Mouse (Mus musculus) neural tube, embryonic 14.5 days (tissue): ENCODE measurements at regions not wholly inside any gene's neighbourhood (a gene's known extent, or its start where the extent isn't known, plus 50 kb on each side); places are given as distances from the start of the nearest gene placed in this dataset.

Experiments
- ATAC-seq: fragments of 200-750 bp; cut with Nextera tagmentation; 2 replicates; pipeline ENCODE4 v1.8.0; 2017; ENCODE audit warnings: low read depth, mild to moderate bottlenecking, moderate TSS enrichment, moderate library complexity
- H3K27ac ChIP-seq: fragments of 300-500 bp; sonication (generic); 2 replicates; pipeline ENCODE4 v1.5.1; 2014; ENCODE audit warnings: low read depth, mild to moderate bottlenecking, control low read depth, low read length, moderate library complexity, mixed read lengths
- H3K27me3 ChIP-seq: fragments of 300-500 bp; sonication (generic); 2 replicates; pipeline ENCODE4 v1.6.1; 2014; ENCODE audit warnings: low read length; ENCODE audit not compliant: control insufficient read depth, insufficient read depth
- H3K36me3 ChIP-seq: fragments of 300-500 bp; sonication (generic); 2 replicates; pipeline ENCODE4 v1.6.1; 2014; ENCODE audit warnings: low read length, mixed read lengths; ENCODE audit not compliant: control insufficient read depth, insufficient read depth
- H3K4me1 ChIP-seq: fragments of 300-500 bp; sonication (generic); 2 replicates; pipeline ENCODE4 v1.6.1; 2014; ENCODE audit warnings: low read length; ENCODE audit not compliant: control insufficient read depth, insufficient read depth
- H3K4me2 ChIP-seq: fragments of 300-500 bp; sonication (generic); 2 replicates; pipeline ENCODE4 v1.6.1; 2014; ENCODE audit warnings: mild to moderate bottlenecking, low read depth, low read length, control low read depth
- H3K4me3 ChIP-seq: fragments of 300-500 bp; sonication (generic); 2 replicates; pipeline ENCODE4 v1.5.1; 2014; ENCODE audit warnings: low read depth, low read length, control low read depth, mixed read lengths
- H3K9ac ChIP-seq: fragments of 300-500 bp; sonication (generic); replicated peaks from 2 replicates; pipeline ENCODE4 v1.6.1; 2014; ENCODE audit warnings: low read depth, mild to moderate bottlenecking, control low read depth, low read length, mixed read lengths
- H3K9me3 ChIP-seq: fragments of 300-500 bp; sonication (generic); 2 replicates; pipeline ENCODE4 v1.6.1; 2016; ENCODE audit warnings: low read length; ENCODE audit not compliant: control insufficient read depth
- WGBS: fragments of 180-500 bp; shearing (Covaris S2); extraction: QIAGEN DNeasy Blood & Tissue Kit; methylation state at CpG from one replicate; pipeline ENCODE4 v1.1.7; 2014; 5-methylcytosine and 5-hydroxymethylcytosine counted together

DNA sequence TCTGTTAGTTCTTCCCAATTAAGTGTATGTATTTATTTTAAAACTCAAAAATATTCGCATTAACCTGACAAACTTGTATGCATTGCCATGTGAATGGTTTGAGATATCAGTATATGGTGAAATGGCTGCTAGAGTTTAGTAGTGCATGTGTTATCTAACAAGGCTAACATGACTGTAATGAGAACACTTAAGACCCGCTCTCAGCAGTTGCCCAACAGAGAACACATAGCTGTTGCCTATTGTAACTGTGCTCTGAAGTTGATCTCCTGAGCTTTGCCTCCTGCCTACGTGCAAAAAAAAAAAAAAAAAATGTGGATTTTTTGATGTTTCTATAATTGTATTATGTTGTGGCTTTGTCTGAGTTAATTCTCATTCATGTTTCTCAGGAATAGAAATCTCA lies 897.2 kb downstream of the Efnb2 start:
- Histone ChIP-seq H3K4me3 (no peak overlapping the region), H3K36me3 (no peaks in the 10 kb centered on the region), H3K9me3 (no peaks in the 10 kb centered on the region), H3K9ac (no peak overlapping the region), H3K27ac (no peak overlapping the region), H3K27me3 (no peaks in the 10 kb centered on the region), H3K4me1 (no peaks in the 10 kb centered on the region), H3K4me2 (no peak overlapping the region)
- ATAC-seq, result no peak
- 79% methylated on average over 3 of the region's 3 CpGs for WGBS

DNA sequence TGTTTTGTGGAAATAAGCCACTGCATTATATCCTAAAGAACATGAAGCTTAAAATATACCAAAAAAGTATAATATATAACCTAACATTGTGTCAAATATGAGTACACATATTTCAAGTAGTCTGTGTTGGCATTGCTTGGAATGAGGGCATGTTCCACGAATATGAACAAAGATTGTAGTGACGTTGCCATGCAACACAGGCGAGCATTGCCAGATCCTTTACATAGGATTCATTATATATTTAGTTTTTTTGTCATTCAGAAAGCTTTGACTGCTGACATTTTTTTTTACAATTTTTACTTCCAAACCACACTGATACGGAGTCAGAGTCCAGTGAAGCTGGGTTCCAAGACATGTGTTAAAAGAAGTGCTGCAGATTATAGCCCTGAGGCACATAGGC lies 900.1 kb downstream of the Efnb2 start:
- no peaks in the 10 kb centered on the region for H3K4me1 ChIP-seq
- ATAC-seq, result no peak
- no peaks in the 10 kb centered on the region for H3K27me3 ChIP-seq
- H3K36me3 ChIP-seq, result no peaks in the 10 kb centered on the region
- H3K27ac ChIP-seq, result no peak overlapping the region
- H3K9ac ChIP-seq, result no peak overlapping the region
- no peak overlapping the region for H3K4me3 ChIP-seq
- no peak overlapping the region for H3K4me2 ChIP-seq
- H3K9me3 ChIP-seq, result no peaks in the 10 kb centered on the region
- 79% methylated on average over 4 of the region's 4 CpGs for WGBS

DNA sequence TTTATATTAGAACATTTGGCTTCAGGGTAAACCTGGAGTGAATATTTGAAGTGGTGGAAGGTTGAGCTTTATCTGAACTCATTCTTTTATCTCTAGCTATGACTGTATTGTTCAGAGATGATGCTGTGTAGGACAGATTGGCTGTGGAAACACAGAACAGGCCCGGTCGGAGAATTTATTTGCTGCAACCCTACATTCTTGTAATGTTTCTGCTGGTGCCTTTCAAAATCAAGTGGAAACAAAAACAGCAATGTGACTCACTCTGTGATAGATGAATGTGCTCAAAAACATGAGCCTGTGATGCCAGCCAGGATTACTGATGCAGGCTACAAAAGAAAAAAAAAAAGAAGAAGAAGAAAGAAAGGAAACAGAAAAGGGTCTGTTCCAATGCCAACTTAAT lies 928.3 kb downstream of the Efnb2 start:
- H3K4me1 ChIP-seq, result no peaks in the 10 kb centered on the region
- no peak for ATAC-seq
- WGBS, result 72% methylated on average over 2 of the region's 2 CpGs

DNA sequence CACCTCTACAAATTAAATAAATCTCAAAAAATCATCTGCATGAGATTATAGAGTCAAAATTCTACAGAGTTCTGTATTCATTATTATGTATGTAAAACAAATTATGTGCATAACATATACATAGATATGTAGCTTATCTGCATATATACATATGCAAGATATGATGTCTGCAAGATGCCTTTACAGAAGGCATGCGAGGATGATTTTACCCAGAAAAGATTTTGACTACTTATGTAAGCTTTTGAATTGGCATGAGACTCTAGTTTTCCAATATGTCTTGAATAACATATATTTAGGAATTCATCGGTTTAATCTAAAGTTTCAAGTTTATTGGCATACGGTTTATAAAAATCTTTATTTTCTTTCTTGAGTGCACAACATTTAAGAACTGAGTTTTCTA lies 939.2 kb downstream of the Efnb2 start:
- Histone ChIP-seq H3K4me2 (no peak overlapping the region), H3K9me3 (no peaks in the 10 kb centered on the region), H3K4me1 (no peaks in the 10 kb centered on the region), H3K27me3 (no peaks in the 10 kb centered on the region), H3K4me3 (no peak overlapping the region), H3K27ac (no peak overlapping the region), H3K9ac (no peak overlapping the region), H3K36me3 (no peaks in the 10 kb centered on the region)
- no peak for ATAC-seq
- 95% methylated on average over 3 of the region's 3 CpGs for WGBS

More for the DNA sequence above, 928.3 kb downstream of the Efnb2 start:
- H3K27me3 ChIP-seq, result no peaks in the 10 kb centered on the region
- no peak overlapping the region for H3K9ac ChIP-seq
- H3K9me3 ChIP-seq, result no peaks in the 10 kb centered on the region
- no peak overlapping the region for H3K4me2 ChIP-seq
- no peaks in the 10 kb centered on the region for H3K36me3 ChIP-seq
- H3K27ac ChIP-seq, result no peak overlapping the region
- no peak overlapping the region for H3K4me3 ChIP-seq

DNA sequence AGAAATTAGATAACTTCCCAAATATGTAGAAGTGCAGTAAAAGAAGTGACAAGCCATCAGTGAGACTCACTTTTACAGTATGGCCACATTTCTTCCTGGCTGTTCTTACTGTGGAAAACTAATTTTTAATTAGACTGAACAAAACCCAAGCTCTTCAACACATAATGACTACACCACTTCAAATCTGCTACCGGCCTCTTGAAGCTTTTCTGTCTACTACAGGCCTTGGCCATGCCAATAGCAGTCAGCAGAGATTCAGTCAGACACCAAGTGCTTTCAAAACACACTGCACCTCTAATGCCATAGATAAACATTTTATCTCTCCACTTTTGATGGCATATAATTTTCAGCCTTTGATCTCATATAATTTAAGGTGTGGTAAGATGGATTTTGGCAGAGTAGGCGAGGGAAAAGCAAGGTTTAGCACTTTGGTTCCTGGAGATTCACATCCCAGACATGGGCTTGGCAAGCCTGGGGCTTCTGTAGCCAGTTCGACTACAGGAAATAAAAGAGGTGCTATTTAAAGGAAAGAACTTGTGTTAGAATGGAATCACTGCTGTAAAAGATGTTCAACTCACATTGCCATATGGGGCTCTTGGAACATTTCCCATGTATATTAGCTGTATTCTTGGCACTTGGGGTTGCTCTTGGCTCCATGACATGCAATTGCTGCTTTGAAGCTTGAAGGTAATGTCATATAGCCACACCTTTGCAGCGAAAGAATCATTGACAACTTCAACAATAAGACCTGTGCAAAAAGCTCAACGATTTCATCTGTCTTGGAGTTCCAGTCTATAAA lies 941.9 kb downstream of the Efnb2 start:
- H3K27me3 ChIP-seq, result no peaks in the 10 kb centered on the region
- H3K9me3 ChIP-seq, result no peaks in the 10 kb centered on the region
- no peaks in the 10 kb centered on the region for H3K36me3 ChIP-seq
- no peaks in the 10 kb centered on the region for H3K4me1 ChIP-seq
- 84% methylated on average over 5 of the region's 5 CpGs for WGBS
- H3K4me3 ChIP-seq, result no peak overlapping the region
- H3K27ac ChIP-seq, result no peak overlapping the region
- no peak overlapping the region for H3K4me2 ChIP-seq
- H3K9ac ChIP-seq, result no peak overlapping the region
- ATAC-seq, result no peak

DNA sequence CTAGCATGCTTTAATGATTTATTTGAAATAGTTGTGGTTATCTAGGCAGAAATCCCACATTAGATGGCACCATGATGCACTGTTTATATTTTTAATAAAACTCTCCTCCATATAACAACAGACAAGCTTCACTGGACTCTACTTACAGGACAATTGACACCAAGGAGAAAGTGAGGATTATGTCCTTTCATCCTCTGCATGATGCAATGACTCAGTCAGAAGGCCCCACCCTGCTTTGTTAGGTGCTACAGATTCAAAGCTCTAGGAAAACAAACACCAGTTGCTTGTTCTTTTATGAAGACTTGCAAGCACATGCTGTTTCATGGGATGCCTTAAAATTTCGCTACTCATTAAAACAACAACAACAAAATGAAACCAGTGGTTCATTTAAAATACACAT lies 950.3 kb downstream of the Efnb2 start:
- no peaks in the 10 kb centered on the region for H3K4me1 ChIP-seq
- H3K4me3 ChIP-seq, result no peak overlapping the region
- WGBS, result 74% methylated on average over 1 of the region's 1 CpGs

DNA sequence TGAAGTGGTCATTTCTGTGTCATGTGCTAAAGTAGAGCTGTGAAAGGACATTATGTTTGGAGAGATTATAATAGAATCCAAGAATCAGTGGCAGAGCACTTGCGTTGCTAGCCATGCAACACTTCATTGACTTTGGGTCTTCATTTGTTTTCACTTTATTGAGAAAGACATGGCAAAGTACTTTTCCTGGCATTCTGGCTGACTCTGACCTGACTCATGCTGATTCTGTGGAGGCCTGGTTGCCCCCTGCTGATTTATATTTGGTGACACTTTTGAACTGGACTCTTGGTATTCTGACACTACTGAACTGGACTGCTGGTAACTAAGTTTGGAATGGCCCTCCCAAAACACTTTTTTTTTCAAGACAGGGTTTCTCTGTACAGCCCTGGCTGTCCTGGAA lies 951.6 kb downstream of the Efnb2 start:
- Histone ChIP-seq H3K4me3 (no peak overlapping the region), H3K36me3 (no peaks in the 10 kb centered on the region), H3K4me2 (no peak overlapping the region), H3K9ac (no peak overlapping the region), H3K9me3 (no peaks in the 10 kb centered on the region), H3K27ac (no peak overlapping the region), H3K27me3 (no peaks in the 10 kb centered on the region), H3K4me1 (no peaks in the 10 kb centered on the region)
- 91% methylated on average over 1 of the region's 1 CpGs for WGBS
- no peak for ATAC-seq

More for the DNA sequence above, 950.3 kb downstream of the Efnb2 start:
- ATAC-seq, result no peak
- Histone ChIP-seq H3K9ac (no peak overlapping the region), H3K27me3 (no peaks in the 10 kb centered on the region), H3K36me3 (no peaks in the 10 kb centered on the region), H3K27ac (no peak overlapping the region), H3K9me3 (no peaks in the 10 kb centered on the region), H3K4me2 (no peak overlapping the region)

DNA sequence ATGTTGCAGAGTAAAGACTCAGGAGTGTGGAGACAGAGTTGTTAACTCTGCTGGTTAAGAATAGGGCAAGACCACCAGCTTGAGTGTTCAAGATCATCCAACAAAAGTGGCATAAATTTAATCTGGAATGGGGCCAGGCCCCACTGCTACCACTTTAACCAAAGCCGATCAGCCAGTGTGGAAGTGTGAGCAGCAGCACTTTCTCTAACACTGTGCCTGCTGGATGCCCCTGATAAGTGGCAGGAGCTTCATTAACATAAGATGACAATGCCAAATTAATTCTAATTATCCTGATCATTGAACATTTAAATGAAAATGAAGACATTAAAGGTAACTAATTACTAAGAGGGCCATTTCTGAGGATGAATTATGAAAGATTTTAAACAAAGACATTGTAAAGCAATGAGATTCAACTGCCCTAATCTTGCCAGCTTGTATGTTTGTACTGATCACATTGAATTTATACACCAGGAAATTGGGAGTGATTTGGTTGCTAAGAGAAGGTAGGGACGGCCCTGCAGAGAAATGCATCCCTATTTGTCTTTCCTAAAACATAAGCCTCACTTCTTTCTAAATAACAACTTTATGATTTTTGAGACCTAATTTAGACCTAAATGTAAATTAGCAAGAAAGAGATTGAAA lies 969.6 kb downstream of the Efnb2 start:
- Histone ChIP-seq H3K4me1 (no peaks in the 10 kb centered on the region), H3K9me3 (no peaks in the 10 kb centered on the region), H3K9ac (no peak overlapping the region), H3K27ac (no peak overlapping the region), H3K4me2 (no peak overlapping the region), H3K36me3 (no peaks in the 10 kb centered on the region), H3K4me3 (no peak overlapping the region), H3K27me3 (no peaks in the 10 kb centered on the region)
- peak; percentile 88 for ATAC-seq
- WGBS, result 30% methylated on average over 2 of the region's 2 CpGs

DNA sequence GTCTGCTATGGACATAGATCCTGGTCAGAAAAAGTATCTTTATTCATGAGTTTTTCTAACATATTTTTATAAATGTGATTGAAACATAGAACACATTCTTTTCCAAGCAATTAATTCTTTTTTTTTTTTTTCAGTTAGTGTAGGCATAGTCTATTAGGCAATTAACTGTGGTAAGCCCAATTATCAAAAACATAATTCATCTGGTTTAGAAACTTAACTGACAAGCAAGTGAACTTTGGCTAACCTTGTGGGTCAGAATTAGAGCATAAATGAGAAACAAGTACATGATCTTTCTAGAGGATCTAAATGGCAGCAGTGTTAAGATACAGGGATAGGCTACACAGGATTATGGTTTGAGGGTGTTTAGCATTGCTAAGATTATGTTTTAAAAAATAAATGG lies 1007.2 kb downstream of the Efnb2 start:
- Histone ChIP-seq H3K9me3 (no peaks in the 10 kb centered on the region), H3K4me1 (no peaks in the 10 kb centered on the region), H3K27ac (no peak overlapping the region), H3K36me3 (no peaks in the 10 kb centered on the region), H3K27me3 (no peaks in the 10 kb centered on the region), H3K9ac (no peak overlapping the region), H3K4me2 (no peak overlapping the region), H3K4me3 (no peak overlapping the region)
- ATAC-seq, result no peak
